Mouse (Mus musculus) MEL (cell line): ENCODE results near the gene Erp29. TPM values are rescaled to one million over a fixed set of nuclear protein-coding genes. Genes with fewer than 3 reads are reported as not detected.

Source experiments
- DNase-seq: peaks from one replicate; pipeline ENCODE4 v3.0.0; 2011; ENCODE audit warnings: low read depth, low spot score
- H3K27ac ChIP-seq: 2 replicates; pipeline ENCODE4 v1.5.1; 2012; ENCODE audit warnings: low read depth, mild to moderate bottlenecking, control low read depth, low read length, moderate library complexity; ENCODE audit not compliant: control insufficient read depth
- H3K27me3 ChIP-seq, 2 experiments: fragments of 150-350 bp in 1 of 2; sonication (generic) in 1 of 2; 2 replicates each; pipeline ENCODE4 v1.6.1; 2012; ENCODE audit warnings: low read length in 2 of 2, mild to moderate bottlenecking in 2 of 2, improper control_type of control experiment in 1 of 2, moderate library complexity in 1 of 2; ENCODE audit not compliant: insufficient read depth in 2 of 2, control insufficient read depth in 1 of 2
- H3K36me3 ChIP-seq, 2 experiments: 2 replicates each; pipeline ENCODE4 v1.6.1; 2012 to 2014; ENCODE audit warnings: low read length in 2 of 2, improper control_type of control experiment in 1 of 2, inconsistent platforms in 1 of 2, mild to moderate bottlenecking in 1 of 2; ENCODE audit not compliant: insufficient read depth in 2 of 2, control insufficient read depth in 1 of 2
- H3K4me1 ChIP-seq, 2 experiments: fragments of 150-350 bp in 1 of 2; sonication (generic) in 1 of 2; 2 replicates each; pipeline ENCODE4 v1.6.1; 2012; ENCODE audit warnings: low read length in 2 of 2, improper control_type of control experiment in 1 of 2, mild to moderate bottlenecking in 1 of 2; ENCODE audit not compliant: insufficient read depth in 2 of 2, control insufficient read depth in 1 of 2
- H3K4me3 ChIP-seq, 2 experiments: fragments of 150-350 bp in 1 of 2; sonication (generic) in 1 of 2; 2 replicates each; pipeline ENCODE4 v1.5.1; 2012; ENCODE audit warnings: low read depth in 2 of 2, low read length in 2 of 2, mild to moderate bottlenecking in 2 of 2, moderate library complexity in 2 of 2, control low read depth in 1 of 2, improper control_type of control experiment in 1 of 2; ENCODE audit not compliant: control insufficient read depth in 1 of 2, insufficient read depth in 1 of 2
- H3K79me2 ChIP-seq: 2 replicates; pipeline ENCODE4 v1.6.1; 2012; ENCODE audit warnings: mild to moderate bottlenecking, low read length, moderate library complexity; ENCODE audit not compliant: control insufficient read depth, poor library complexity, insufficient read depth
- H3K9ac ChIP-seq: 2 replicates; pipeline ENCODE4 v1.6.1; 2012; ENCODE audit warnings: low read depth, mild to moderate bottlenecking, control low read depth, low read length, moderate library complexity; ENCODE audit not compliant: control insufficient read depth, poor library complexity, severe bottlenecking
- H3K9me3 ChIP-seq: fragments of 150-350 bp; sonication (generic); replicated peaks from 2 replicates; pipeline ENCODE4 v1.6.1; 2012; ENCODE audit warnings: mild to moderate bottlenecking, low read length, improper control_type of control experiment, moderate library complexity; ENCODE audit not compliant: insufficient read depth
- BHLHE40 ChIP-seq: IDR thresholded peaks from 2 replicates; pipeline ENCODE4 v1.6.1; 2012; ENCODE audit warnings: low read depth, mild to moderate bottlenecking, inconsistent platforms, low read length, improper control_type of control experiment, borderline replicate concordance
- CHD1 ChIP-seq: IDR thresholded peaks from 2 replicates; pipeline ENCODE4 v1.6.1; 2012; ENCODE audit warnings: low read depth, mild to moderate bottlenecking, inconsistent platforms, low read length, improper control_type of control experiment
- CHD2 ChIP-seq: IDR thresholded peaks from 2 replicates; pipeline ENCODE4 v1.6.1; 2011; ENCODE audit warnings: low read length, improper control_type of control experiment
- CTCF ChIP-seq, 3 experiments: IDR thresholded peaks in 2 of 3; conservative IDR thresholded peaks in 1 of 3; 2 replicates each; pipeline ENCODE4 v1.5.1; 2011 to 2012; ENCODE audit warnings: low read length in 3 of 3, low read depth in 2 of 3, mild to moderate bottlenecking in 2 of 3, improper control_type of control experiment in 1 of 3, inconsistent platforms in 1 of 3, mixed read lengths in 1 of 3, moderate library complexity in 1 of 3; ENCODE audit not compliant: control insufficient read depth in 1 of 3, insufficient read depth in 1 of 3, poor library complexity in 1 of 3, severe bottlenecking in 1 of 3
- E2F4 ChIP-seq: IDR thresholded peaks from 2 replicates; pipeline ENCODE4 v1.6.1; 2011; ENCODE audit warnings: low read depth, low read length, improper control_type of control experiment, borderline replicate concordance
- ELF1 ChIP-seq: IDR thresholded peaks from 2 replicates; pipeline ENCODE4 v1.6.1; 2014; ENCODE audit warnings: low read depth, mild to moderate bottlenecking, inconsistent platforms, low read length, improper control_type of control experiment, moderate library complexity
- GATA1 ChIP-seq: IDR thresholded peaks from 2 replicates; pipeline ENCODE4 v1.6.1; 2011; ENCODE audit warnings: low read depth, low read length, improper control_type of control experiment
- HCFC1 ChIP-seq: IDR thresholded peaks from 2 replicates; pipeline ENCODE4 v1.6.1; 2012; ENCODE audit warnings: low read depth, mild to moderate bottlenecking, inconsistent platforms, low read length, improper control_type of control experiment, moderate library complexity
- KAT2A ChIP-seq: conservative IDR thresholded peaks from 2 replicates; pipeline ENCODE4 v1.6.1; 2012; ENCODE audit warnings: low read depth, low read length, improper control_type of control experiment, inconsistent platforms
- MAFK ChIP-seq: IDR thresholded peaks from 2 replicates; pipeline ENCODE4 v1.6.1; 2011; ENCODE audit warnings: low read depth, mild to moderate bottlenecking, low read length, improper control_type of control experiment, borderline replicate concordance
- MAZ ChIP-seq: IDR thresholded peaks from 2 replicates; pipeline ENCODE4 v1.6.1; 2012; ENCODE audit warnings: low read depth, mild to moderate bottlenecking, inconsistent platforms, low read length, improper control_type of control experiment
- MXI1 ChIP-seq: IDR thresholded peaks from 2 replicates; pipeline ENCODE4 v1.6.1; 2011; ENCODE audit warnings: mild to moderate bottlenecking, low read depth, low read length, improper control_type of control experiment
- MYB ChIP-seq: IDR thresholded peaks from 2 replicates; pipeline ENCODE4 v1.6.1; 2011; ENCODE audit warnings: mild to moderate bottlenecking, low read depth, low read length, improper control_type of control experiment
- NELFE ChIP-seq: IDR thresholded peaks from 2 replicates; pipeline ENCODE4 v1.6.1; 2011; ENCODE audit warnings: low read depth, low read length, improper control_type of control experiment
- NRF1 ChIP-seq: IDR thresholded peaks from 2 replicates; pipeline ENCODE4 v1.6.1; 2014; ENCODE audit warnings: low read depth, mild to moderate bottlenecking, inconsistent platforms, low read length, improper control_type of control experiment, moderate library complexity; ENCODE audit not compliant: poor library complexity, insufficient read depth, severe bottlenecking
- POLR2A ChIP-seq, 2 experiments: IDR thresholded peaks; 2 replicates each; pipeline ENCODE4 v1.6.1; 2011 to 2012; ENCODE audit warnings: low read length in 2 of 2, mild to moderate bottlenecking in 2 of 2, control low read depth in 1 of 2, improper control_type of control experiment in 1 of 2, low read depth in 1 of 2, moderate library complexity in 1 of 2; ENCODE audit not compliant: control insufficient read depth in 1 of 2, insufficient read depth in 1 of 2, poor library complexity in 1 of 2
- POLR2AphosphoS2 ChIP-seq: IDR thresholded peaks from 2 replicates; pipeline ENCODE4 v1.6.1; 2011; ENCODE audit warnings: low read length, improper control_type of control experiment
- POLR2AphosphoS5 ChIP-seq: IDR thresholded peaks from 2 replicates; pipeline ENCODE4 v1.6.1; 2012; ENCODE audit warnings: low read depth, borderline replicate concordance, mild to moderate bottlenecking, inconsistent platforms, low read length, moderate library complexity, mixed read lengths
- RCOR1 ChIP-seq: IDR thresholded peaks from 2 replicates; pipeline ENCODE4 v1.6.1; 2012; ENCODE audit warnings: low read depth, mild to moderate bottlenecking, inconsistent platforms, low read length, improper control_type of control experiment
- SIN3A ChIP-seq: IDR thresholded peaks from 2 replicates; pipeline ENCODE4 v1.6.1; 2012; ENCODE audit warnings: low read length, improper control_type of control experiment, inconsistent platforms
- SMC3 ChIP-seq: IDR thresholded peaks from 2 replicates; pipeline ENCODE4 v1.6.1; 2011; ENCODE audit warnings: low read depth, low read length, improper control_type of control experiment
- TAL1 ChIP-seq: IDR thresholded peaks from 2 replicates; pipeline ENCODE4 v1.6.1; 2012; ENCODE audit warnings: mild to moderate bottlenecking, inconsistent platforms, low read length, moderate library complexity, mixed read lengths
- TBP ChIP-seq: IDR thresholded peaks from 2 replicates; pipeline ENCODE4 v1.8.0; 2011; ENCODE audit warnings: low read depth, low read length, improper control_type of control experiment
- UBTF ChIP-seq: IDR thresholded peaks from 2 replicates; pipeline ENCODE4 v1.6.1; 2012; ENCODE audit warnings: low read depth, mild to moderate bottlenecking, inconsistent platforms, low read length, improper control_type of control experiment, moderate library complexity, borderline replicate concordance; ENCODE audit not compliant: insufficient read depth
- USF1 ChIP-seq: IDR thresholded peaks from 2 replicates; pipeline ENCODE4 v1.6.1; 2014; ENCODE audit warnings: low read depth, mild to moderate bottlenecking, inconsistent platforms, low read length, improper control_type of control experiment, moderate library complexity
- USF2 ChIP-seq, 2 experiments: IDR thresholded peaks; 2 replicates each; pipeline ENCODE4 v1.6.1; 2011 to 2012; ENCODE audit warnings: improper control_type of control experiment in 2 of 2, low read length in 2 of 2, borderline replicate concordance in 1 of 2, inconsistent platforms in 1 of 2, low read depth in 1 of 2, mild to moderate bottlenecking in 1 of 2; ENCODE audit not compliant: insufficient read depth in 1 of 2
- ZC3H11A ChIP-seq: IDR thresholded peaks from 2 replicates; pipeline ENCODE4 v1.6.1; 2012; ENCODE audit warnings: low read depth, mild to moderate bottlenecking, inconsistent platforms, low read length, improper control_type of control experiment
- ZKSCAN1 ChIP-seq: IDR thresholded peaks from 2 replicates; pipeline ENCODE4 v1.6.1; 2012; ENCODE audit warnings: low read depth, mild to moderate bottlenecking, inconsistent platforms, low read length, improper control_type of control experiment, moderate library complexity
- ZMIZ1 ChIP-seq: IDR thresholded peaks from 2 replicates; pipeline ENCODE4 v1.6.1; 2012; ENCODE audit warnings: low read depth, mild to moderate bottlenecking, inconsistent platforms, low read length, improper control_type of control experiment, moderate library complexity
- polyA plus RNA-seq, 2 experiments: library from polyadenylated mRNA; stranded (reverse) in 1 of 2; unstranded in 1 of 2; fragments of >175 nt in 1 of 2; fragments of >200 nt in 1 of 2; gene quantifications; 2 replicates each; pipeline versions ENCODE4 v1.2.1 to v1.2.4; 2012; ENCODE audit warnings: low replicate concordance in 2 of 2, low read depth in 1 of 2; ENCODE audit not compliant: insufficient read length in 2 of 2, insufficient read depth in 1 of 2, missing spikeins in 1 of 2
- total RNA-seq: library from RNA; depleted of rRNA; stranded (reverse); fragments of 300-350 nt; gene quantifications from 2 replicates; pipeline ENCODE4 v1.2.3, GENCODE M21; 2012

Erp29 gene
- total and polyA plus RNA-seq, 3 experiments: 167 to 244 TPM; not detected in 1

- TF ChIP-seq USF1: no peak
- TF ChIP-seq POLR2AphosphoS5: no peak
- TF ChIP-seq TAL1: no peak
- no peak for TF ChIP-seq NELFE
- TF ChIP-seq MAZ: no peak
- TF ChIP-seq POLR2AphosphoS2: no peak
- no peak for TF ChIP-seq SIN3A
- no peak for TF ChIP-seq ZKSCAN1
- no peak for TF ChIP-seq SMC3
- no peak for TF ChIP-seq HCFC1
- TF ChIP-seq ZMIZ1: no peak
- TF ChIP-seq ELF1: no peak
- TF ChIP-seq MXI1: no peak
- no peak for TF ChIP-seq ZC3H11A
- no peak for TF ChIP-seq MYB
- TF ChIP-seq USF2 (IDR thresholded peaks at IDR 0.05; ENCODE audit: borderline replicate concordance in 1 of 2, insufficient read depth in 1 of 2, low read depth in 1 of 2, low read length in 2 of 2): no peak
- no peak for TF ChIP-seq E2F4
- no peak for TF ChIP-seq UBTF
- TF ChIP-seq, all 39 proteins: peak for 0
- Histone ChIP-seq H3K4me3 (no peak overlapping the region), H3K4me1 (peaks cover under 1 to 19% of the 10 kb centered on the region in 2 experiments; a peak in 2 of 4 replicates), H3K27me3 (no peaks in the 10 kb centered on the region), H3K9ac (no peak overlapping the region), H3K9me3 (no peaks in the 10 kb centered on the region), H3K36me3 (peaks cover 3 to 14% of the 10 kb centered on the region in 2 experiments; a peak in 3 of 4 replicates), H3K27ac (no peak overlapping the region), H3K79me2 (peaks cover 20% of the 10 kb centered on the region)
- peak; percentile 28 for DNase-seq
Observed at GRCm38 (mm10) chr5:121450476-121450875, 1.8 kb downstream of the Erp29 start.

DNA sequence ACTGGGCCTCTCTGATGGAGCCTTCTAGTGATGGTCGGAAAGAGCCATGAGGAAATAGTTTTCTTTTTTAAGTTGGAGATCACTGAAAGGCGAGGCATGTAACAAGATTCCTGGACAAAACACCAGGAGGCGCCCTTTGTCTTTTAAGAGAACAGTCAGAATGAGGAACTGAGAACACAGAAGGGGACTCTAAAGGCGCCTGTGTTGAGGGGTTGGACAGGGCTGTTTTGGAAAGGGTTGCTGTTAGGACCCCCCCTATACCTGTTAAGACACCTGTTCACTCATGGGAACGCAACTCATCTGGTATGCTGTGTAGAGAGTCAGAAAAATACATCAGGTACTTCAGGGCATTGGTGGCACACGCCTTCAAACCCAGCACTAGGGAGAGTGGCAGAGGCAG, 2.3 kb downstream of the Erp29 start:
- H3K4me3 ChIP-seq: no peak overlapping the region
- H3K9ac ChIP-seq: no peak overlapping the region
- H3K27ac ChIP-seq: no peak overlapping the region
- H3K27me3 ChIP-seq: no peaks in the 10 kb centered on the region
- H3K9me3 ChIP-seq: no peaks in the 10 kb centered on the region
- H3K4me1 ChIP-seq: peaks cover 0 to 15% of the 10 kb centered on the region in 2 experiments; a peak in 2 of 4 replicates
- DNase-seq: peak; percentile 89
- peaks cover 20% of the 10 kb centered on the region for H3K79me2 ChIP-seq
- peaks cover 3 to 11% of the 10 kb centered on the region in 2 experiments; a peak in 3 of 4 replicates for H3K36me3 ChIP-seq
- no peak for TF ChIP-seq MAFK
- no peak for TF ChIP-seq E2F4
- TF ChIP-seq SIN3A: peak; percentile 13; the same call in 1 of the 2 replicates
- no peak for TF ChIP-seq MAZ
- TF ChIP-seq ELF1: 0 out of 2 replicates have a peak, but pooled peaks have one; percentile 2
- TF ChIP-seq USF2 (IDR thresholded peaks at IDR 0.05; ENCODE audit: borderline replicate concordance in 1 of 2, insufficient read depth in 1 of 2, low read depth in 1 of 2, low read length in 2 of 2): no peak
- TF ChIP-seq CHD2: no peak
- TF ChIP-seq TBP: peak; percentile 15; the same call in 1 of the 2 replicates
- TF ChIP-seq MYB: no peak
- TF ChIP-seq SMC3: peak; percentile 77
- peak; percentile 43 to 73 (median 71) for TF ChIP-seq CTCF (IDR thresholded peaks at IDR 0.05 in 2 of 3, conservative IDR thresholded peaks at IDR 0.05 in 1 of 3; ENCODE audit: control insufficient read depth in 1 of 3, insufficient read depth in 1 of 3, low read depth in 2 of 3, low read length in 3 of 3, poor library complexity in 1 of 3, severe bottlenecking in 1 of 3)
- TF ChIP-seq TAL1: no peak
- TF ChIP-seq NRF1: no peak
- TF ChIP-seq GATA1: no peak
- TF ChIP-seq POLR2AphosphoS2: no peak
- TF ChIP-seq NELFE: no peak
- no peak for TF ChIP-seq USF1
- TF ChIP-seq CHD1: no peak
- no peak for TF ChIP-seq RCOR1
- TF ChIP-seq POLR2A (IDR thresholded peaks at IDR 0.05; ENCODE audit: control insufficient read depth in 1 of 2, insufficient read depth in 1 of 2, low read depth in 1 of 2, low read length in 2 of 2, poor library complexity in 1 of 2): no peak
- TF ChIP-seq KAT2A: no peak
- no peak for TF ChIP-seq BHLHE40
- TF ChIP-seq UBTF: no peak
- no peak for TF ChIP-seq ZKSCAN1
- no peak for TF ChIP-seq MXI1
- TF ChIP-seq HCFC1: peak; percentile 30; the same call in 1 of the 2 replicates
